Mouse (Mus musculus) erythroblast, embryonic 14.5 days (primary cell): Measurements from ENCODE around the gene Pde1a.

Experiments
- GATA1 ChIP-seq: IDR thresholded peaks from 2 replicates; pipeline ENCODE4 v1.6.1; 2012; ENCODE audit warnings: low read length, inconsistent platforms, mixed read lengths
- TAL1 ChIP-seq: IDR thresholded peaks from 3 replicates; pipeline ENCODE4 v1.6.1; 2012; ENCODE audit warnings: low read length, inconsistent platforms, mixed read lengths

DNA sequence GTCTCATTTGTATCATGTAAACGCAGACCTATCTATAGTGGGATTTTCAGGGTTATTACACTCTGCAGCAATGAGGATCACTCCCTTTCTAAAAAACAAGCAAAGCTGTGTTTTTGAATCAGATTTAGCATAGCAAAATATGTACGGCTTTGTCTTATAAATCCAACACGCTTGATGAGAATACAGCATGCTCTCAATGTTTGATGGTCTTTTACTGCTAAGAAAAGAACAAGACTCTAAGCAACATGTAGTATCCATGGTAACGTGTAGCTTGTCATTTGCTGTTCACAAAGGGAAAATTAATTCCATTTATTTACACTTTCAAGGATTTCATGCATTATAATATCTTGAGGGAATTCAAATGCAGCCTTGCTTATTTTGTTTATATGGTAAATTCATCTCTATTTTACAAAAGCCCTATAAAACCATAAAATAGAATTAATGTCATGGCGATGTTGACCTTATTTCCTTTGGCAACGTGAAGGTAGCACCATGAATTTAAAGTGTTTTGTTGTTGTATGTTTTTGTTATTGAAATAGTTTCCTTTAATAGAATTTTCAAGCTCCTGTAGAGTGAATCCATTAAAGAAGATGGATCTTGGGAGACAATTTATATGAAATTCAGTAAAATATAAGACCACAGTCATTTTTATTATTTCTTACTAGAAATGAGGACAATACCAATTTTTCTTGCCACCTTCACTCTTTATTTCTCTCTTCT lies 245.5 kb downstream of the Pde1a start:
- TF ChIP-seq GATA1 (no peak), TAL1 (no peak)
